Mouse (Mus musculus) spleen, postnatal 10 days (tissue): Measurements from ENCODE around the gene Kcnk13.

Source experiments
- DNase-seq, 2 experiments: peaks; one replicate each; pipeline ENCODE4 v3.0.0; 2021 to 2022; ENCODE audit warnings: low spot score in 2 of 2

Gene Kcnk13

GRCm38 (mm10) chr12:100015146-100015545, 50.8 kb downstream of the Kcnk13 start:
- no peak for DNase-seq

- no peak for DNase-seq
Observed at GRCm38 (mm10) chr12:100017709-100018108, 53.4 kb downstream of the Kcnk13 start.

GRCm38 (mm10) chr12:100022490-100022889, 58.2 kb downstream of the Kcnk13 start:
- no peak for DNase-seq

GRCm38 (mm10) chr12:100023821-100024365, 59.6 kb downstream of the Kcnk13 start:
- DNase-seq = no peak

GRCm38 (mm10) chr12:100025675-100026074, 61.4 kb downstream of the Kcnk13 start:
- DNase-seq = no peak

- no peak for DNase-seq
Observed at GRCm38 (mm10) chr12:100026715-100027245, 62.5 kb downstream of the Kcnk13 start.

- no peak for DNase-seq
Observed at GRCm38 (mm10) chr12:100027281-100027680, 63.0 kb downstream of the Kcnk13 start.

GRCm38 (mm10) chr12:100031681-100032080, 67.4 kb downstream of the Kcnk13 start:
- no peak for DNase-seq

GRCm38 (mm10) chr12:100032521-100032920, 68.2 kb downstream of the Kcnk13 start:
- no peak for DNase-seq

- no peak for DNase-seq
Observed at GRCm38 (mm10) chr12:100038741-100039262, 74.5 kb downstream of the Kcnk13 start.

- DNase-seq = no peak
Observed at GRCm38 (mm10) chr12:100042116-100042515, 77.8 kb downstream of the Kcnk13 start.

- no peak for DNase-seq
Observed at GRCm38 (mm10) chr12:100044704-100045103, 80.4 kb downstream of the Kcnk13 start.

GRCm38 (mm10) chr12:100050552-100050951, 86.3 kb downstream of the Kcnk13 start:
- DNase-seq = no peak

- no peak for DNase-seq
Observed at GRCm38 (mm10) chr12:100053617-100054016, 89.3 kb downstream of the Kcnk13 start.

GRCm38 (mm10) chr12:100061071-100061470, 96.8 kb downstream of the Kcnk13 start:
- DNase-seq = no peak

GRCm38 (mm10) chr12:100061826-100062225, 97.5 kb downstream of the Kcnk13 start:
- DNase-seq = no peak

GRCm38 (mm10) chr12:100062584-100062983, 98.3 kb downstream of the Kcnk13 start:
- no peak for DNase-seq

- DNase-seq = no peak
Observed at GRCm38 (mm10) chr12:100065109-100065508, 100.8 kb downstream of the Kcnk13 start.

- peak in 1 of 2 experiments; percentile 26 for DNase-seq
Observed at GRCm38 (mm10) chr12:100067477-100067876, 103.2 kb downstream of the Kcnk13 start.

GRCm38 (mm10) chr12:100073201-100073672, 108.9 kb downstream of the Kcnk13 start:
- DNase-seq = no peak

- DNase-seq = no peak
Observed at GRCm38 (mm10) chr12:100075715-100076114, 111.4 kb downstream of the Kcnk13 start.

- no peak for DNase-seq
Observed at GRCm38 (mm10) chr12:100079636-100080286, 115.5 kb downstream of the Kcnk13 start.

GRCm38 (mm10) chr12:100088026-100088425, 123.7 kb downstream of the Kcnk13 start:
- DNase-seq = no peak
